Mouse (Mus musculus) testis, adult 2 months (tissue): ENCODE measurements at regions not wholly inside any gene's neighbourhood (a gene's known extent, or its start where the extent isn't known, plus 50 kb on each side); places are given as distances from the start of the nearest gene placed in this dataset.

ENCODE experiments used
- CTCF ChIP-seq: fragments of 200-500 bp; IDR thresholded peaks from 2 replicates; pipeline ENCODE4 v1.5.1; 2012; ENCODE audit warnings: low read depth, mild to moderate bottlenecking, inconsistent platforms, low read length, moderate library complexity; ENCODE audit not compliant: control insufficient read depth, insufficient read depth, insufficient replicate concordance
- POLR2A ChIP-seq: fragments of 200-500 bp; IDR thresholded peaks from 2 replicates; pipeline ENCODE4 v1.6.1; 2012; ENCODE audit warnings: low read depth, mild to moderate bottlenecking, inconsistent platforms, low read length, moderate library complexity; ENCODE audit not compliant: control insufficient read depth

- no peak for TF ChIP-seq CTCF
- no peak for TF ChIP-seq POLR2A
Observed at GRCm38 (mm10) chr14:72081473-72081872, 410.2 kb downstream of the Gm9195 start.
